Mouse (Mus musculus) small intestine, adult 2 months (tissue): ENCODE results near the gene Zswim1.

Experiments
- CTCF ChIP-seq: fragments of 200-500 bp; IDR thresholded peaks from 2 replicates; pipeline ENCODE4 v1.5.1; 2012; ENCODE audit warnings: low read depth, mild to moderate bottlenecking, control low read depth, inconsistent platforms, low read length, moderate library complexity, mixed read lengths; ENCODE audit not compliant: insufficient replicate concordance, insufficient read length; ENCODE audit errors: extremely low read depth
- POLR2A ChIP-seq: fragments of 200-500 bp; IDR thresholded peaks from 2 replicates; pipeline ENCODE4 v1.6.1; 2012; ENCODE audit warnings: low read depth, mild to moderate bottlenecking, control low read depth, inconsistent platforms, low read length, moderate library complexity

DNA sequence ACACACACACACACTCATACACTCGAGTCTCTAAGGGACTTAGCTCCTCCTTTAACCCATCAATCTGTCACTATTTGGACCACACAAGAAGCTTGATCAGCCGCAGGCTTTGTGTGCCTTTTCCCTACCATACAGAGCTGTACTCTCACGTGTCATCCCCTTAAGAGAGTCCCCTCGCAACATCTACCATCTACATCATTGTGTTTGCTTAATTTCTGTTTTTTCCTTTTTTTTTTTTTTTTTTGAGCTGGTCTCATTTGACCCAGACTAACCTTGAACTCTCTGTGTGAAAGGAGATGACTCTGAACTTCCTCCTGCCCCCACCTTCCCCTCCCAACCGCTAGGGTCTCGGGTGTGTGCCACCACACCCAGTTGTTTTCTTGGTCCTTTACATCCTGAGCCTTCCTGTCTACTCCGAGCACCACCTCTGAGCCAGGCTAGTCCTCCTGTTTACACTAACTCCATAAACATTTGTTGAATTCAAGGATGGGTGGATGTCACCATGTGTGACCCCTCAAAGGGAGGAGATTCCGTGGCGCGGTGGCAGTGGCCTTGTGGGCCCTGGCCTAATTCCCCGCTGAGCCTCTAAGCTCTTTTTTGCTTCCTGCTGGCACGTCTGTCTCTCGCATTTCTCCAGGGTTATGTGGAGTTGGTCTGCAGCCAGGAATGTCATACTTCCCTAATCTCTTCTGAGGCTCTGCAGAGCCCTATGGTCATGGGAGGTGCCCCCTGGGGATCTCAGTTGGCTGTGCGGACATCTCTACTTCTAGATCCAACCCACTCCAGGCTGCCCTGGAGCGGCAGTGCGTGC, 44.5 kb downstream of the Zswim1 start:
- TF ChIP-seq CTCF (no peak), POLR2A (no peak)
